25 mouse cellular contexts compared by ENCODE assay signal in genomic region chr7:139531428-139531801, GRCm38 (mm10). TPM values are rescaled to one million over a fixed set of nuclear protein-coding genes. Genes with fewer than 3 reads are reported as not detected.
DNase-seq lines count a peak whose midpoint lies in the region; ATAC-seq and TF ChIP-seq lines count a peak whose summit lies in the region.
"Had no signal": no experiment of that assay in that cellular context is flagged by ENCODE, and none has a peak within 500 bp of the region (broad histone marks: within the 10 kb centered on the region; RNA-seq: fewer than 3 reads in every experiment).

No protein-coding gene starts in this region.

- intact Hi-C loops in gastrocnemius, adult 2 months (cut with DNase I), result no loop called here
- intact Hi-C loops in heart, postnatal 14 days (cut with DNase I), result no loop called here

- no peak for TF ChIP-seq CTCF in gastrocnemius, adult 2 months (IDR thresholded peaks at IDR 0.05)

- H3K27ac ChIP-seq in hindbrain, embryonic 10.5 days, result peak overlapping the region; percentile 71; the same call in 1 of the 2 replicates
- no peak overlapping the region for H3K27ac ChIP-seq in hindbrain, embryonic 14.5 days
- H3K27ac ChIP-seq in midbrain, embryonic 12.5 days (replicated peaks), result peak overlapping the region; percentile 42; the same call in 1 of the 2 replicates
- H3K27ac ChIP-seq in midbrain, embryonic 14.5 days (replicated peaks; ENCODE audit: low read depth, low read length), result no peak overlapping the region
- H3K27ac ChIP-seq in kidney, embryonic 16.5 days (ENCODE audit: low read length), result no peak overlapping the region
- H3K27ac ChIP-seq in gastrocnemius, adult 2 months, result no peak overlapping the region
- H3K27ac ChIP-seq: intestine, embryonic 15.5 days; limb, embryonic 15.5 days; liver, embryonic 15.5 days; neural tube, embryonic 13.5 days had no signal

- no peak overlapping the region for H3K4me3 ChIP-seq in hindbrain, embryonic 10.5 days
- H3K4me3 ChIP-seq in hindbrain, embryonic 14.5 days (replicated peaks; ENCODE audit: low read length), result no peak overlapping the region
- H3K4me3 ChIP-seq in midbrain, embryonic 12.5 days, result no peak overlapping the region
- H3K4me3 ChIP-seq in midbrain, embryonic 14.5 days (replicated peaks; ENCODE audit: low read depth, low read length), result no peak overlapping the region
- no peak overlapping the region for H3K4me3 ChIP-seq in kidney, embryonic 16.5 days (ENCODE audit: low read length)
- no peak overlapping the region for H3K4me3 ChIP-seq in gastrocnemius, adult 2 months
- H3K4me3 ChIP-seq: forebrain, embryonic 13.5 days; hindbrain, embryonic 12.5 days; intestine, embryonic 15.5 days; limb, embryonic 15.5 days; liver, embryonic 15.5 days; myocyte; neural tube, embryonic 13.5 days had no signal

- no peak for ATAC-seq in hindbrain, embryonic 14.5 days (ENCODE audit: low FRiP score)
- ATAC-seq in midbrain, embryonic 12.5 days (ENCODE audit: low FRiP score, low read depth), result no peak
- no peak for ATAC-seq in midbrain, embryonic 14.5 days (ENCODE audit: low FRiP score, low TSS enrichment)
- ATAC-seq in kidney, embryonic 16.5 days (ENCODE audit: low FRiP score, low TSS enrichment), result peak; percentile 71; the same call in 1 of the 2 replicates
- ATAC-seq: intestine, embryonic 15.5 days had no signal

- peaks cover 11% of the 10 kb centered on the region for H3K36me3 ChIP-seq in hindbrain, embryonic 10.5 days
- peaks cover 5% of the 10 kb centered on the region; the same call in 1 of the 2 replicates for H3K36me3 ChIP-seq in hindbrain, embryonic 14.5 days (replicated peaks; ENCODE audit: control insufficient read depth, insufficient read depth)
- no peaks in the 10 kb centered on the region for H3K36me3 ChIP-seq in midbrain, embryonic 12.5 days
- H3K36me3 ChIP-seq in midbrain, embryonic 14.5 days (ENCODE audit: control insufficient read depth, insufficient read depth, low read length), result peaks cover 5% of the 10 kb centered on the region; the same call in 1 of the 2 replicates
- H3K36me3 ChIP-seq in kidney, embryonic 16.5 days (ENCODE audit: insufficient read depth, low read length), result peaks cover 8% of the 10 kb centered on the region
- H3K36me3 ChIP-seq: liver, embryonic 15.5 days had no signal

- 66% methylated on average over 4 of the region's 4 CpGs for WGBS in hindbrain, embryonic 10.5 days
- WGBS in hindbrain, embryonic 14.5 days, result 51% methylated on average over 4 of the region's 4 CpGs
- WGBS in midbrain, embryonic 12.5 days, result 69% methylated on average over 4 of the region's 4 CpGs
- WGBS in midbrain, embryonic 14.5 days, result 57% methylated on average over 4 of the region's 4 CpGs
- 52% methylated on average over 4 of the region's 4 CpGs for WGBS in kidney, embryonic 16.5 days

- DNase-seq in hindbrain, embryonic 10.5 days (ENCODE audit: low spot score), result no peak
- DNase-seq in hindbrain, embryonic 14.5 days (ENCODE audit: low spot score), result no peak
- DNase-seq in midbrain, embryonic 14.5 days, result no peak
- DNase-seq in gastrocnemius, adult 2 months, result no peak
- DNase-seq in heart, postnatal 14 days, result no peak
- DNase-seq: cerebellum, adult 9-10 months; gastrocnemius, postnatal 10 days; heart, adult 11 months; left cerebral cortex, postnatal 4 days; lung, postnatal 4 days; thymus, adult 18-20 months; thymus, postnatal 36 days had no signal

- H3K9me3 ChIP-seq in hindbrain, embryonic 10.5 days, result no peaks in the 10 kb centered on the region
- no peaks in the 10 kb centered on the region for H3K9me3 ChIP-seq in hindbrain, embryonic 14.5 days (ENCODE audit: control insufficient read depth, low read length)
- no peaks in the 10 kb centered on the region for H3K9me3 ChIP-seq in midbrain, embryonic 12.5 days
- no peaks in the 10 kb centered on the region for H3K9me3 ChIP-seq in midbrain, embryonic 14.5 days (ENCODE audit: control insufficient read depth, low read length)
- no peaks in the 10 kb centered on the region for H3K9me3 ChIP-seq in kidney, embryonic 16.5 days (ENCODE audit: low read length)
- H3K9me3 ChIP-seq: forebrain, embryonic 13.5 days; hindbrain, embryonic 12.5 days; intestine, embryonic 15.5 days; limb, embryonic 15.5 days; liver, embryonic 15.5 days; neural tube, embryonic 13.5 days had no signal

- H3K4me2 ChIP-seq in hindbrain, embryonic 14.5 days (replicated peaks), result no peak overlapping the region
- no peak overlapping the region for H3K4me2 ChIP-seq in midbrain, embryonic 12.5 days (replicated peaks)
- no peak overlapping the region for H3K4me2 ChIP-seq in midbrain, embryonic 14.5 days (ENCODE audit: low read length)
- H3K4me2 ChIP-seq in kidney, embryonic 16.5 days (replicated peaks; ENCODE audit: low read depth, low read length), result no peak overlapping the region
- H3K4me2 ChIP-seq: heart, embryonic 11.5 days; hindbrain, embryonic 12.5 days; intestine, embryonic 15.5 days; limb, embryonic 15.5 days; liver, embryonic 15.5 days; neural tube, embryonic 13.5 days had no signal

- H3K4me1 ChIP-seq in hindbrain, embryonic 10.5 days (replicated peaks), result peaks cover 51% of the 10 kb centered on the region
- H3K4me1 ChIP-seq in hindbrain, embryonic 14.5 days (replicated peaks; ENCODE audit: control insufficient read depth, insufficient read depth, low read length), result 0 out of 2 replicates have a peak, but pooled peaks cover 7% of the 10 kb centered on the region
- H3K4me1 ChIP-seq in midbrain, embryonic 12.5 days, result peaks cover 31% of the 10 kb centered on the region
- peaks cover 19% of the 10 kb centered on the region; the same call in 1 of the 2 replicates for H3K4me1 ChIP-seq in midbrain, embryonic 14.5 days (ENCODE audit: control insufficient read depth, insufficient read depth, low read length)
- peaks cover 8% of the 10 kb centered on the region for H3K4me1 ChIP-seq in kidney, embryonic 16.5 days (ENCODE audit: insufficient read depth, low read length)
- H3K4me1 ChIP-seq: intestine, embryonic 15.5 days; limb, embryonic 15.5 days; liver, embryonic 15.5 days had no signal

- H3K9ac ChIP-seq in hindbrain, embryonic 14.5 days, result no peak overlapping the region
- H3K9ac ChIP-seq in midbrain, embryonic 12.5 days (replicated peaks), result no peak overlapping the region
- H3K9ac ChIP-seq in midbrain, embryonic 14.5 days (replicated peaks; ENCODE audit: low read length), result no peak overlapping the region
- no peak overlapping the region for H3K9ac ChIP-seq in kidney, embryonic 16.5 days (replicated peaks; ENCODE audit: low read length)
- H3K9ac ChIP-seq: forebrain, embryonic 13.5 days; hindbrain, embryonic 12.5 days; intestine, embryonic 15.5 days; limb, embryonic 15.5 days; liver, embryonic 15.5 days had no signal

- peaks cover 99% of the 10 kb centered on the region for H3K27me3 ChIP-seq in hindbrain, embryonic 10.5 days (ENCODE audit: insufficient read depth, poor library complexity, severe bottlenecking)
- H3K27me3 ChIP-seq in hindbrain, embryonic 14.5 days (ENCODE audit: control insufficient read depth, insufficient read depth, low read length), result peaks cover 94% of the 10 kb centered on the region
- peaks cover 94% of the 10 kb centered on the region for H3K27me3 ChIP-seq in midbrain, embryonic 12.5 days
- peaks cover 79% of the 10 kb centered on the region for H3K27me3 ChIP-seq in midbrain, embryonic 14.5 days (ENCODE audit: control insufficient read depth, insufficient read depth, low read length)
- no peaks in the 10 kb centered on the region for H3K27me3 ChIP-seq in kidney, embryonic 16.5 days (ENCODE audit: insufficient read depth, low read length)
- H3K27me3 ChIP-seq: intestine, embryonic 15.5 days; limb, embryonic 15.5 days; liver, embryonic 15.5 days had no signal

RNA-seq across cellular contexts. Expression of gene Nkx6-2, which starts 51.2 kb away (rescaled TPM):
- 35.8 and 36.0 TPM in 2 replicates for polyA plus RNA-seq in hindbrain, embryonic 10.5 days (2016; fragmentation: Nextera tagmentation; extraction: Ambion mirVana)
- 13.7 and 15.1 TPM in 2 replicates for polyA plus RNA-seq in hindbrain, embryonic 14.5 days (2014; fragmentation: Nextera tagmentation; extraction: Ambion mirVana)
- polyA plus RNA-seq in midbrain, embryonic 12.5 days (2016; fragmentation: Nextera tagmentation; extraction: Ambion mirVana), result 17.4 and 27.4 TPM in 2 replicates
- polyA plus RNA-seq in midbrain, embryonic 14.5 days (2014; fragmentation: Nextera tagmentation; extraction: Ambion mirVana), result 8.0 and 9.0 TPM in 2 replicates
- not detected in 2 replicates for polyA plus RNA-seq in kidney, embryonic 16.5 days (2015; fragmentation: Nextera tagmentation; extraction: Ambion mirVana)
- total RNA-seq in gastrocnemius, adult 2 months (2021), result not detected
- under 1 TPM; 0.22 to 0.27 TPM for total RNA-seq in heart, postnatal 14 days (2021)
- total RNA-seq: adrenal gland, postnatal 25 days; gastrocnemius, postnatal 10 days; megakaryocyte-erythroid progenitor cell, adult 5-6 weeks had no signal
- polyA plus RNA-seq: embryonic facial prominence, embryonic 14.5 days; liver, embryonic 15.5 days; myocyte had no signal

Comparison
In these comparisons a context has a peak if more than half of its experiments do, and no peak if none do; other contexts are left out.
1. H3K27ac ChIP-seq: peak in hindbrain, embryonic 10.5 days (single experiment) and midbrain, embryonic 12.5 days (single experiment); none in hindbrain, embryonic 14.5 days (single experiment), midbrain, embryonic 14.5 days (single experiment), kidney, embryonic 16.5 days (single experiment) and gastrocnemius, adult 2 months (single experiment).